Mouse (Mus musculus): ENCODE data around the gene Ptprn2. TPM values are rescaled to one million over a fixed set of nuclear protein-coding genes. Genes with fewer than 3 reads are reported as not detected.

The Ptprn2 gene
- total RNA-seq, 2 experiments from 2014 or later: not detected

DNA sequence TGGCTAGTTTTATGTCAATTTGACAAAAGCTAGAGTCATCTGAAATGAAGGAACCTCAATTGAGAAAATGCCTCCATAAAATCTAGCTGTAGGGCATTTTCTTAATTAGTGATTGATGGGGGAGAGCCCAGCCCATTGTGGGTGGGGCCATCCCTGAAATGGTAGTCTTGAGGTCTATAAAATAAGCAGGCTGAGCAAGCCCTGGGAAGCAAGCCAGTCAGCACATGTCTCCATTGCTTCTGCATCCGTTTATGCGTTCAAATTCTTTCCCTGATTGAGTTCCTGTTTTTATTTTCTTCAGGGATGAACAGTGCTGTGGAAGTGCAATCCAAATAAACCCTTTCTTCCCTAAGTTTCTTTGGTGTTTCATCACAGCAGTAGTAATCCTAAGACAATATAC, 152.0 kb downstream of the Ptprn2 start:
- ATAC-seq (ENCODE audit: poor library complexity, severe bottlenecking): no peak

- no peak for ATAC-seq (ENCODE audit: poor library complexity, severe bottlenecking)
Observed at GRCm38 (mm10) chr12:116640871-116641270, 155.4 kb downstream of the Ptprn2 start.

GRCm38 (mm10) chr12:116641339-116642190, 156.0 kb downstream of the Ptprn2 start:
- ATAC-seq (ENCODE audit: poor library complexity, severe bottlenecking): no peak

GRCm38 (mm10) chr12:116642191-116642549, 156.7 kb downstream of the Ptprn2 start:
- ATAC-seq (ENCODE audit: poor library complexity, severe bottlenecking): no peak

DNA sequence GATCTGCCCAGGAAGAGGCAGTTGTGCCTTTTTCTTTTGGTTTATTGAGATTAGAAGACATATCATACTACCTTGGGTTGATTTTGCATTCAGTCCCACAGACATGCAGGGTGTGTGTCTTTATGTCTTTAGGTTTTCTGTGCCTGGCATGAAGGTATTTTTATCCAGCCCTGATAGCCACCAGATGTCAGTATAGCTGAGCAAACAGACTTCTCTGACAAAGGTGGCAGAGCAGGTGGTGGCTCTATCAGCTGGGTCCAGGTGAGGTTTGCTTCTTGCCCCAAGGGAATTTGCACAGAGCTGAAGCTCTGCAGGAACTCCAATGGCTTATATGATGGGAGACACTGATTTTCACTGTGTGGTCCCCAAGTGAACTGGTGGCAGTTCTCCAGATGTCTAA, 161.3 kb downstream of the Ptprn2 start:
- no peak for ATAC-seq (ENCODE audit: poor library complexity, severe bottlenecking)

DNA sequence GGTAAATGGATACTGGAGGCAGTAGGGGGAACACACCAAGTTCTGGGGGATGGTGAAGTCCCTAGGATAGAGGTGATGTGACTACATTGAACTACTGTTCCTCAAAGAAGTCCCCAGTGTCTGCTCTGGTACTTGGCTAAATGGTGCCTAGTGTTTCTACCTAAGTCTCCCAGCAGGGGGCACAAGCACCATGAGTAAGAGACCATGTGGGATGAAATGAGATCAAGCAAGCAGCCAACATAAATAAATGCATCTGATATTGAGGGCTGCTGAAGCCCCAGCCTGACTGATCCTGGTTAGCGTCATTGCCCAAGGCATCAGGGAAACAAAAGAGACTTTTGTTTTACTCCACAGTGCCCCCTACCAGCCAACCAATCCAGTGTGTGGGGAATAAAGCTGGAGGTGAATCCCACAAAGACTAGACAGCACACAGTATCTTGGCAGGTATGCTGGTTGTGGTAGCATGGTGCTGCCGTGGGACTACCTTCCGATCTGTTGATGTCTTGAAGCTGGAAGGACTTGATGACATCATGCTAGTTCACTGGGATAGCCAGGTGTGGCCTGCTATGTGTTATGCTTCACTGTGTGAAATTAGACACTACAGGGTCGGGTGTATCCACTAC, 163.2 kb downstream of the Ptprn2 start:
- ATAC-seq (ENCODE audit: poor library complexity, severe bottlenecking): 0 out of 2 replicates have a peak, but pooled peaks have one; percentile 33

- ATAC-seq (ENCODE audit: poor library complexity, severe bottlenecking): 0 out of 2 replicates have a peak, but pooled peaks have one; percentile 35
Observed at GRCm38 (mm10) chr12:116653684-116654083, 168.2 kb downstream of the Ptprn2 start.

GRCm38 (mm10) chr12:116660076-116660475, 174.6 kb downstream of the Ptprn2 start:
- ATAC-seq (ENCODE audit: poor library complexity, severe bottlenecking): no peak

GRCm38 (mm10) chr12:116661018-116661417, 175.5 kb downstream of the Ptprn2 start:
- no peak for ATAC-seq (ENCODE audit: poor library complexity, severe bottlenecking)

DNA sequence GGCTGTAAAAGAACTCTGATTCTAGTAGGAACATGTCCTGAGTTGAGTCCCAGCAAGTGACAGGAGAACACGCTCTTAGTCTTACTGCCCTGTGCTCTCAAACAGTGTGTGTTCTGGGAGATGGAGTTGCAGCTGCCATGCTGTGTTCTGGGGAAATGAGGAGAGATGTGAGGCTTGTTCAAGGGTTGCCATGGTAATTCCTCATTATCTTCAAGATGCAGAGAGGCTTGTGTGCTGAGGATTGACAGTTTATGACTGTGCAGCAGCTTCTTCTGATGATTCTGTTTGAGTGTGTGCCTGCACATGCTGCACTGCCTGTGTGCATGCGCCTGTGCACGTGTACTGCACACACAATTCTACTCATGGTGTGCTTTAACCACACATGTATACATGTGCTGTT, 192.2 kb downstream of the Ptprn2 start:
- no peak for ATAC-seq (ENCODE audit: poor library complexity, severe bottlenecking)

DNA sequence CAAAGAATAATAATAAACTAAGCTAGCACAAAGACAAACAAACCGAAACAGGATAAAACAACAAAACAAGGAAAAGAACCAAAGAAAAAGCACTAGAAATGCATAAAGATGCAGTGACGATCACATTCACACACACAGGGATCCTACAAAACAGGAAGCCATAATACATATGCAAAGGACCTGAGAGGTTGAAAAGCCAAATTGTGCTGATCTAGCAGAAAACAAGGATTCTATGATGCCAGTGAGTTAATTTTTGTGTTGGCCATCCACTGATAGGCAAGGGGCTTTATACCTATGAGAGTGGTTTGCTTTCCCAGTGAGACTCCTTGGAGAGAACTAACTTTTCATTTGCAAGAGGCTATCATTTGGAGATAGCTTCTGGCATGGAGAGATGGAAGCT, 204.3 kb downstream of the Ptprn2 start:
- no peak for ATAC-seq (ENCODE audit: poor library complexity, severe bottlenecking)

- no peak for ATAC-seq (ENCODE audit: poor library complexity, severe bottlenecking)
Observed at GRCm38 (mm10) chr12:116709535-116709934, 224.0 kb downstream of the Ptprn2 start.

- ATAC-seq (ENCODE audit: poor library complexity, severe bottlenecking): no peak
Observed at GRCm38 (mm10) chr12:116710716-116711115, 225.2 kb downstream of the Ptprn2 start.

GRCm38 (mm10) chr12:116711133-116711532, 225.6 kb downstream of the Ptprn2 start:
- no peak for ATAC-seq (ENCODE audit: poor library complexity, severe bottlenecking)

DNA sequence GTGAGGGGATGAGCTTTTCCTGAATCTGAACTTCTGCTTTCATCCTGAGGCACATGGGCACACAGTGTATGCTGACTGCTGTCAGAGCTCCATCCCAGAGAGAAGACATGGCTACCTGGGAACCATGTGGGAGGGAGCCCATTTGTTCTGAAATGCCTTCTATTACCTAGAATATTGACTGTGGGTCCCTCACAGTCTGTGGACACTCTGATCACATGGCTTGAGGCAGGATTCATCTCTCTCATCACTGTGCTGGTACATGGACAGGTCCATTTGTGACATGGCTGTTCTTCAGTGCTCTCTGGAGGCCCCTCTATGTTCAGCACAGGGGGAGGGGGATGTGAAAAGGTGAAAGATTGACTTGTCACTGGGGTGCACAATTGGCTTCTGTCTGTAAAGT, 227.6 kb downstream of the Ptprn2 start:
- ATAC-seq (ENCODE audit: poor library complexity, severe bottlenecking): no peak

- no peak for ATAC-seq (ENCODE audit: poor library complexity, severe bottlenecking)
Observed at GRCm38 (mm10) chr12:116721062-116721461, 235.5 kb downstream of the Ptprn2 start.

GRCm38 (mm10) chr12:116740141-116740540, 254.6 kb downstream of the Ptprn2 start:
- no peak for ATAC-seq (ENCODE audit: poor library complexity, severe bottlenecking)

- no peak for ATAC-seq (ENCODE audit: poor library complexity, severe bottlenecking)
Observed at GRCm38 (mm10) chr12:116741300-116741699, 255.8 kb downstream of the Ptprn2 start.

GRCm38 (mm10) chr12:116746401-116746800, 260.9 kb downstream of the Ptprn2 start:
- ATAC-seq (ENCODE audit: poor library complexity, severe bottlenecking): no peak

DNA sequence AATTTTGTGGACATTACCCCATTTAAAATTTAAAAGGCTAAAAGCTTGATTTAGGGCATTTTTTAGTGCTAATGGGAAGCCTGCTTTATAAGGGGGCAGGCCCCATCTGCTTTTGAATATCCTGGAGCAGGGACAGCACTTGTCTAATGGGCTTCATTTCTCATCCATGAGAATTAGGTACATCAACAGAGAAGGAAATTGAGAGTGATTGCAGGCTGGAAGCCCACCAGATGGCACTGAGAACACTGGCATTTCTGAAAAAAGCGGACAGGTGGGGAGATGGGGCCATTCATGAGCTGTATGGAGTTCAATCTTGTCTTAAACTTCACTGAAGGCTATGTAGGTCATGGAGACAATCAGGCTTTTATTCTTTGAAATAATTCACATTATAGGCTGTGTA, 267.3 kb downstream of the Ptprn2 start:
- ATAC-seq (ENCODE audit: poor library complexity, severe bottlenecking): no peak

GRCm38 (mm10) chr12:116763961-116764360, 278.4 kb downstream of the Ptprn2 start:
- ATAC-seq (ENCODE audit: poor library complexity, severe bottlenecking): no peak

DNA sequence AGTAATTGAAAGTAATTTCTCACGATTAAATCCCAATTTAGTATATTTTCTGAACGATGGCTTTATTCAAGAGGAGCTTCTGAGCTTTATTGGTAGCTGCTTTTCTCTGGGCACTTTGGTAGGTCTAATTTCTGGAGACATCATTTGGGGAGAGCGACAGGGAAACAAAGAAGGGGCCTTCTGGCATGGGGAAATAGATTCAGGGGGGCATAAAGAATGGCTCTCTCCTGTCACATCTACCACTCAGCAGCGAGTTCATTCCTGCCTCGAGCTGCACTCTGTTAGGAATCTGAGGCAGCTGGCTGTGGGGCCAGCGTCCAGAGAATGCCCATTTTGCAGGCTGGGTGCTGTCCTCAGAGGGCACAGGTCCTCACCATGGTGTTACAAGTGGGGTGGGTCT, 285.4 kb downstream of the Ptprn2 start:
- no peak for ATAC-seq (ENCODE audit: poor library complexity, severe bottlenecking)

All from megakaryocyte, adult 5-6 weeks (primary cell).